Mouse (Mus musculus): ENCODE results near the gene Nt5c1a. TPM values are rescaled to one million over a fixed set of nuclear protein-coding genes. Genes with fewer than 3 reads are reported as not detected.

Nt5c1a gene
- total RNA-seq, 2 experiments from 2014 or later = 21.3 to 24.6 TPM

DNA sequence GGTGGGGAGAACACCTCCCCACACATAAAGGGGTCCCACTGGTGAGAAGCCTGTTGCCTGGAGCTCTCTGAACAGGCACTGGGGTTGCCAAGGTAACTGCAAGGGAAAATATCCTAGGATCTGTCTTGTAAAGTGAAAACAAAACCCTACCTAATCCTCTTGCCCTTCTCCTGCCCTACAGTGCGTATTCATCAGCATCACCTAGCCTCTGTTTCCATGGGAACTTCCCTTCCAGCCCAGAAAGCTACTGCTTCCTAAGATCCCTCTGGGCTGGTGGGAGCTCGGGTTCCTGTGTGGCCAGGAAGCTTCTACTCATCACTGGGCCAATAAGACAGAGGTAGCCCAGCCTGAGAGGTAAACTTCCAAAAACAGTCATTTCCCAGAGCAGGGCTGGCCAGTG is 11.0 kb downstream of the Nt5c1a start:
- no peak for DNase-seq

DNA sequence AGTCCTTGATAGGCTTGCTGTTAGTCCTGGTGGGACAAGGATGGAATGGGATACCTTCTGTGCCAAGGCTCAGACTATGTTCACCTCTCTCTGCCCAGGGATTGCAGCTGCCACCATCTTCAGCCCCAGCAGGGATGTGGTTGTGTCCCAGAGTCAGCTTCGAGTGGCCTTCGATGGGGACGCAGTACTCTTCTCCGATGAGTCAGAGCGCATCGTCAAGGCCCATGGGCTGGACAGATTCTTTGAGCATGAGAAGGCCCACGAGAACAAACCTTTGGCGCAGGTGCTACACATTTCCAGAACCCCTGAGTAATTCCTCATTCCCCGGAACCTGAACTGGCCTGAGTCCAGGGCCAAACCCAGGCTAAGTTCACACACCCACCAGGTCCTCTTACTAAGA is 12.7 kb downstream of the Nt5c1a start:
- DNase-seq = no peak

DNA sequence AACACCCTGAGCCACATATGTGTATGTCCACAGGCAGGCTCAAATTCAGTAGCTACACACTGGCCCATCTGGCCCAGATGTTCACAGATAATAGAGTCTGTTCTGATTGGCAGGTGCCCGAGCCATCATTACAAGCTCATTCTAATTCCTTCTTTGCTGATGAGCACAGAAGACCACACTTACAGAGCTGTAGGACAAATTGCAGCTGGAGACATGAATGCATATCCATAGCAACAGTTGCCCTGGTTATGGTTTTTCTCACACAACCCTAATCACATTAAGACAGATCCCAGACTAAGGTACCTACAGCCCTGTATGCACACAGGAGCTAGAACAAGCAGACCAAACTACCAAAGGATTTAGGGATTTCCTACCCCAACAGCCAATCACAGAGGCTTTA is 14.1 kb downstream of the Nt5c1a start:
- DNase-seq = no peak

DNA sequence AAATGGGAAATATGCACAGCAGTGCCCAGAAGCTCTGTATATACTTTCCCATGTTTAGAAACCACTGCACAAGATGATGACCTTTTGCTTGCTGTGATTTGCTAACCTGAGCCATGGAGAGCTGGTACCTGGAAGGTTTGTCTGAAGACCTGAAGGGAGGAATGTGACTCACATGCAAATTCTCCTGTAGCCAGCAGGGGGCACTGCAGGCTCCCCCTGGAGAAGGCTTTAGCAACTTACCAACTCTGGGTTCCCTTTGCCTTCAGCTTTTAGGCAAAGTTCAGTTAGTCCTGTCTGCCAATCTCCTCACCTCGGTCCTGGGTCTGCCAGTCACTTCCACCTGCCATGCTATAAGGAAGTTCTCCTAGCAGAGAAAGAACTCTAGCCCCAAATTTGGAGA is 15.5 kb downstream of the Nt5c1a start:
- DNase-seq = peak; percentile 58

DNA sequence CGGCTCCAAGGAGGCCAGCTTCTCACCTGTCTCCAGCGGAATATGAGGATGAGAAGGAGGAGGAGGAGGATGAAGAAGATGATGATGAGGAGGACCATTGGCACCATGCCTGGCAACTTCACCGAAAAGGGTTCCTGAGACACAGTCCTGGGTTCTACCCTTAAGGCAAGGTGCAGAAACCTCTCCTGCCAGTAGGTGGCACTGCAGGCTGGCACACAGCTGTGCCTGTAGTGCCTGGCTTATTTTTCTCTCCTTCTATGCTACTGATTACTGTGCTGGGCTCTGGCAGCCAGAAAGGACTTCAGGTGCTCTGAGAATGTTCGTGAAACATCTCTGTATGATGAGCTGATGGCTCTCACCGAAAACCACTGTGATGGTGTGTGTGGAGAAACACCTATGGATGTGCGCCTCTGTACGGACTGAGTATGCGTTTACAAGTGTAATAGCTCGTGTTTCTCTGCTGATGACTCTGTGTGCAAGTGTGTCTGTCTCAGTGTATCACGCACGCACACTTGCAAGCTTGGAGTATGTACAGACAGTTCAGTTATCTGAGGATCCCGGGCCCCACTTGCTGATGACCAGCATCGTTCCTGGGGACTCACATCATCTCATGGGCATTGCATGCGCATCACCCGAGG is 18.5 kb downstream of the Nt5c1a start:
- DNase-seq = peak; percentile 87

DNA sequence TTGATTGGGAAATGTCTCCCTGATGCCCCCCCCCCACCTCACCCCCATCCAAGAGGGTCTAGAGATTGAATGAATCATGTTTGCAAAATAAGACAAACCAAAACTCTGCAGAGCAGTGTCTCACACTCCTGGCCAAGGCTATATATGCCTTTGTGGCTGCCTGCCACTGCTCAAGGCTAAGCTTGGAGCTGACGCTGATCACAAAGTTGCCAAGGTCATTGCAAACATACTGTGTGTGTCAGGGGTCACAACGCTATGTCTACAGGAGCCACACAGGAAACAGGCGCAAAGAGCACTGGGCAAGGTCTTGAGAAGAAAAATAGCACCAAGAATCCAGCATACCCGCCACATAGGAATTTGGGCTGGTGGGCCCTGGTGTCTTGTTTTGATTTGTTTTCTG is 19.3 kb downstream of the Nt5c1a start:
- peak; percentile 24 for DNase-seq

DNA sequence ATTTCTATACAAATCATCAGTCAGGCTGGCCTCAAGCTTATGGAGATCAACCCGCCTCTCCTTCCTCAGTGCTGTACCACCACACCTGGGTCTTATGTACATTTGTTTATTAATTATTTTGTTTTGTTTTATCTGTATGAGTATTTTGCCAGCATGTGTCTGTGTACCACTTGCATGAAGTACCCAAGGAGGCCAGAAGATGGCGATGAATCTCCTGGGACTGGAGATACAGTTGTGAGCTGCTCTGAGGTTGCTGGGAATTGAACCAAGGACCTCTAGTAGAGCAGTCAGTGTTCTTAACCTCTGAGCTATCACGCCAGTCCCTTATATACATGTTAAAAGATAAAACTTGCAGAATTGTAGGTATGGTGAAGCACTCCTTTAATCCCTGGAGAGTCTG is 22.0 kb downstream of the Nt5c1a start:
- peak; percentile 49 for DNase-seq

DNA sequence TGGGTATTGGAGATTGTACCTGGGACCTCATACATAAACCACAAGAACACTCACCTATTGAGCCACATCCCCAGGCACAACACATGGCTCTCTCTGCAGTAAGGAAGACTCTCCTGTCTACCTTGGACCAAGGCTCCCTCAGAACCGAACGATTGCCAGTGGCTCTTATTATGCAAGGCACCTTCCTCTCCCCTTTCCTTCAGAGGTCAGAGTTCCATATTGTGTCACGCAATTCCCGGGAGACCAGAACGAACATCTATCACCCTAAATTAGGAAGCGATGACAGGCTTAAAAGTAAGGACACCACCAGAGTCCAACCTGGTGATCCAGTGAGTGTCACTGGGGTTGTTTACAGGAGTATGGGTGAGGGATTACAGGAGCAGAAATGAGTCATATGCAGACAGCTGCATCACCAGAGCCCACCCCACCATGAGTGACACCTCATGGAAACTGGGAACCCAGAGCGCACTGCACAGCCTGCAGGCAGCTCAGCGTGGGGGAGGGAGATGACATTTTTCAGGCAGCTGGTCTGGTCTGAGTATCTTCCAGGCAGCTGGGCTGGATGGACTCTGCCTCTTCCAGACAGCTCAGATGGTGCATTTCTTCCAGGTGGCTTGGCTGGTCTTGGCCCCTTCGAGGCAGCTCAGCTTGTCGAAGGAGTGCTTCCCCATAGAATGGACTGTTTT is 24.6 kb downstream of the Nt5c1a start:
- peak; percentile 62 for DNase-seq

DNA sequence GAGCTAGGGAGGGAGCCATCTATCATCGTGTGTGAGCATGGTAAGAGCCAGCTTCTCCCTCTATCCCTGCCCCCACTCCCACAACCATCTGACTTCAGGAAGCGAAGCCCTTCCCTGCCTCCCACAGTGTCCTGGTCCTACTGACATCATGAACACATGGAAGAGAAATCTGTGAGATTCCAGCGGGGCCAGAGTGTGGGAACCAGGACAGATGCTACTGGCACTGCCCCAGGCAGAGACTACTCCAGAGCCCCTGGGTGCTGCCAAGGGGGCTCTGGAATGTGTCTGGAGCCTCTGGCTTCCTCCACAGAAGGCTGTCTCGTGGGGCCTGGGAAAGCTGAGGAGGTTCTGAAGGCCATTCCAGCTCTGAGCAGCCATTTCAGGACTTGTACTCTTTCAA is 26.4 kb downstream of the Nt5c1a start:
- peak; percentile 81 for DNase-seq

DNA sequence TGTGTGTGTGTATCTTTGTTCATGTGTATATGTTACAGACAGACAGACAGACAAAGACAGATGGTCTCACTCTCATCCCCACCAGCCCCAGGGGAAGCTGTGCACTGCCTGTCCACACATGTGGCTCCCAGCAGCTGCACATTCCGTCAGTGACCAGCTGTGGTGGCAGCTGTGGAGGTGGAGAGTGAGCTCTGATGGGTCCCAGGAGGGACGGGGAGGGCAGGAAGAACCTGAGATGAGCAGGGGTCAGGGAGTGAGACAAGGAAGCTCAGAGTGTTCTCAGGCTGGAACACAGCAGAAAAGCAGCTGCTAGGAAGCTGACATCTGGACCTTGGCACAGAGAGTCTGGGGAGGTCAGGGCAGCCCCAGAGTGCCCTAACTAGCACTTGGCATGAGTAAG is 27.0 kb downstream of the Nt5c1a start:
- DNase-seq = peak; percentile 77

DNA sequence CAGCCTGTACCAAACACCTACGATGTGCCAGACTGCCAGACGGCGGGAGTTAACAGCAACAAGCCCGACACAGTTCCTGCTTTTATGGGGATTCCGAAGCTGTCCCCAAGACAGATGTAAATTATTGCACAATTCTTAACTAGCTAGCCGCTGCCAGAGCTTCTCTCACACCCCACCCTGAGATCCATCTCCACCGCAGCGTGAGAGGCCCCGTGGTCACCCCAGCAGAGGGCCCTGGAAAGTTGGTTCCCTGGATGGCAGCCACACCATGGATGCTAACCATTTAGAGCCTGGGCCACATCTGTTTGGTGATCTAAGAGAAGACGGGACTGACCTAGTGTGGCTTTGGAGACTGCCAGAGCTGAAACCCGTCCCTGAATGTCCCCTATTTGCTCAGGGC is 27.9 kb downstream of the Nt5c1a start:
- peak; percentile 38 for DNase-seq

DNA sequence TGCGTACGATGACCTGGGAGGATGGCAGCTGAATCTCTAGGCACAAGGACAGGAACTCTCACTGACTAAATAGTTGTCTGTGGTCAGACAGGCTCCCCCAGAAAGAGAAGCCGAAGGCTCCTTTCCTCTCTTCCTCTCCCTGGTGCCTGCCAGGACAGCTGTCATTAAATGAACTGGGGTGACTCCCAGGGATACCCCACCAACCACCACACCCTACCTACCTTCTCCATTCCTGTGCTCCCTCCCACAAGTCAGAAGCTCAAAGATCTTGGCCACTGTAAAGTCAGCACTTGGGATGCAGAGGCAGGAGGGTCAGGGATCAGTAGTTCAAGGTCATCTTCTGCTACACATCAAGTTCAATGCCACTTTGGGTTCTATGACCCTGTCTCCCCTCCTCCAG is 31.5 kb downstream of the Nt5c1a start:
- DNase-seq = no peak

DNA sequence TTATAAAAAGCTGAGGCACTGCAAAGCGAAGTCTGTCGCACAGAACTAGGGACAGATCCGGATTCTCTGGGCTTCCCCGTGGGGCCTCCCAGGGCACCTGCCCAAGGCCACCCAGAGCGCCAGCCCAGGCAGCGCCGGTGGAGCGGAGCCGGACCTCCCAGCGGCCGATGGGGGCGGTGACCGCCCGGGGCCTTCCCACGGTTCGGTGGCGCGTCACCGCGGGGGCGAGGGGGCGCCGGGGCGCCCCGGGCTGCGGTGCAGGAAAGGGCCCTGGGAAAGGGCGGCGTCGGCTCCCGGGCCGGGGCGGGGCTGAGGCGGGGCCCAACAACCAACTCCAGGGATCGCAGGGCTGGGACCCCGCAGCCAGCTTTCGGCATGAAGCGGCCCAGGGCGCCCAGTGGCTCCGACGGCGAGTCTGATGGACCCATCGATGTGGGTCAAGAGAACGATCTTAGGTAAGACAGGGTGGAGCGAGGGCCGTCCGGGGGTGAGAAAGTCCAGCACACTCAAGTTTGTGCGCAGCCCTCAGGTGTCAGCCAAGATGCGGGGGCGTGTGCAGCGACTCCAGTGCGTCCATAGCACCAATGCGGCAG is 32.3 kb downstream of the Nt5c1a start, which contains the start of gene Heyl:
Gene Heyl, plus strand, starts transcription at position 65 of the 593 bp plus-strand sequence.
- peak; percentile 82 for DNase-seq

DNA sequence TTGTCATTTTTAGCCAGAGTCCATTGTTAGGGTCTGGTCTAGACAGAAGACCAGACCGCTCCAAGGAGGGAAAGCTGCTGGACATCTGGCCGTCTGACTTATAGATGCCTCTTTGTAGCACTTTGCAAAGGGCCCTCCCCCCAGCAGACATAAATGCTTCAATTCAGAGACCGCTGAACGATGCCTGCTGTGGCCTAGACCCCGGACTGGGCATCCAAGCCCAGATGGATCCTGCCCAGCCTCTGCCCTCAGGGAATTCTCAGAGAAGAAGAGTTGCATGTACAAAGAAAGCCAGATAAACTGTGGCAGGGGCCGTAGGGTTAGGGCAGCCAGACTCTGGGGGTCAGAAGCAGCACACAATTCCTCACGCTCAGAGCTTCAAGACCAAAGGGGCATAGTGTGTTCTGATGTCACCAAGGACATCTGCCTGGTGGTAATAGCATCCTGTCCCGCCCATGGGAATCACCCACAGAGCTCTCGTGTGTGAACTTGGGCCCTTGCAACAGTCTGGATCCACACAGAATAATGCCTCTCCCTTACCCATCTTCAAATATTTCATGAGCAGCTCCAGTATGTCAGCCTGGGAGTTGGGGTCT is 34.6 kb downstream of the Nt5c1a start:
- DNase-seq = peak; percentile 11

DNA sequence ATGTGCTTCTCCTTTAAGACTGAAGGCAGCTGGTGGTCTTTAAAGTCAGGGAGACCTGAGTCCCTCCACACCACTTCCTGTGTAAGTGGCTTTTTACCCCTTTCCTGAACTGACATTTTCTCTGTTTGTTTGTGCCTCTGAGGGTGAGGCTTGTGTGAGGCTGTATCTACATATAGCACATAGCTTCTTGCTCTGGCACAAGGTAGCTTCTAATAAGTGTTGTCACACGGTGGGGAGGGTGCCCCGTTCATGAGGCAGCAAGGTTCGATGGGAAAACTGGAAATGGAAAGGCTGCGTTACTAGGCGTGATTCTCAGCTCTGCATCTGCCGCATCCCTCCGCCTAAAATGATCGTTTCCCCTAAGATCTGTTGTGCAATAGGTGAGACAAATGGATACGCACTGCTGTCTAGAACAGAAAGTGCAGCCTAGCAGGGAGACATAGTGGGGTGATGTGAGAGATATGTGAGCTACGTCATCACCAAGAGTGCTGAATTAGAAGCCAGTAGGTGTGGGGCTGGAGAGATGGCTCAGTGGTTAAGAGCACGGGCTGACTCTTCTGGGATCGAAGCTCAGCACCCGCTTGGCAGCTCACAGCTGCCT is 35.2 kb downstream of the Nt5c1a start:
- DNase-seq = no peak

DNA sequence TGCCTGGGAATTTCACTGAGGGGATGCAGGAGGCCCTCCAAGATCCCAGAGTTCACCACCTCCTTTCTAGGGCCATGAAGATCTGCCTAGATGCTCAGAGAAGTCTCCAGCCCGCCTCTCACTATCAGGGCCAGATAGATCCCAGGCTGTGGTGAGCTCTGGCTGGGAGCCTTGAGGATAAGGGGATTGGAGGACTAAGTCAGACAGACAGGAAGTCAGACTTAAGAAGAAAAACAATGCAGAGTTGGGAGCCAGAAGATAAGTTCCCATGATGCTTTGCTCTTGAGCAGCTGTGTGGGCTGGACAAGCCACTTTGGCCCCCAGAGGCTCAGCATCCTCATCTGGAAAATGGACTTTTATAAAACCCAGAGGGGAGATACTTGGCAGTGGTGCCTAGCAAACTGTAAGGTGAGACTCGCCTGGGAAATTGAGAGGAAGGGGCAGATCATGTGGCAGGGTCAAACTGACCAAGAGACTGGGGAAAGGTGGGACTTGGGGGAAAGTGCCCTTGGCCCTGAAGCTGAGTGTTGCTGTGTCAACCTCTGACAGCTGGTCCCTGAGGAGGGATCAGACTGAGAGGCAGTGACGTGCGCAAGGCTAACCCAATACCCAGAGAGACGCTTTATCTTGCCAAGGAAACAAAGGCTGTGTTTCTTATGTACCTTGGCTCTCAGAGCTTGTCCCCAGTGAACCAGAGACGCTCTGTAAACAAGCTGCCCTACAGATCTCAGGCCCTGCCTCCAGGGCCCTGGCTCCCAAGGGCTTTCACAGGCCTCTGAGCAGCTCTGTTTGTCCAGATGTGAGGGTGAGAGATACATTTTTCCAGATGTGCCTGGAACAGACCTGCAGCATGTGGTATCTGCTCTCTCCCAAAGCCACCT is 36.3 kb downstream of the Nt5c1a start:
- peak; percentile 53 for DNase-seq

DNA sequence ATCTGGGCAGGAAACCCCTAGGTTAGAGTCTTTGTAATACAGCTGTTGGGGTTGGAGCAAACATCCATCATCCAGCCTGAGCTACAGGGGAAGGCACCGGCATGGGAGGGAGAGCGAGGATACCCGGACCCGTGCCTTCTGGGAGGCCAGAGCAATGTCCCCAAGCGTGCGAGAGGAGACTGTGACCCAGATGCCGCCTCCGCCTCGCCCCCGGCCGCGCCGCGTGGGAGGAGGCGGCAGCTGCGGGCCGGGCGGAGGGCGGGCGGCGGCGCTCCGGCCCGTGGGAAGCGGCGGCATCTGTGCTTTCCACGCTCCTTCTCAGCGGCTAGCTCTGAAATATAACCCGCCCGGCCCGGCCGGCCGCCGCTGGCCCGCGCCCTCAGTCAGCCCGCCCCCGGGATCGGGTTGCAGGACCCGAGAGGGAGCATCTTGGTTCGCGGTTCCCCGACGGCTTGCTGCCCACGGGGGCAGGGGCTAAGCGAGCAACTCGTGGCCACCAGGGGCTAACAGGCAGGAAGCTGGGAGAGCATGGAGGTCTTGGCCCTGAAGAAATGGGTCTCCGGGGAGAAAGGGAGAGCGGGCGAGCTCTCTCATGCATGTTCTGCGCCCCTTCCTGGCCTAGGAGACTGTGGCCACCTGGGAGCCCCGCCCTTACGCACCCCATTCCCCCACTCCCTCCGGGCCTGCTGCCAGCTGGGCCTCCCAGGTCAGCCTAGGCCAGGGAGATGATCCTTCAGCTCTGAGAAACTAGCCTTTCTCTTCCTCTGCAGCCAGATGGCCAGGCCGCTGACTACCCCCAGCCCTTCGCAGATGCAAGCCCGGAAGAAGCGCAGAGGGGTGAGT is 38.3 kb downstream of the Nt5c1a start:
- DNase-seq = peak; percentile 78

DNA sequence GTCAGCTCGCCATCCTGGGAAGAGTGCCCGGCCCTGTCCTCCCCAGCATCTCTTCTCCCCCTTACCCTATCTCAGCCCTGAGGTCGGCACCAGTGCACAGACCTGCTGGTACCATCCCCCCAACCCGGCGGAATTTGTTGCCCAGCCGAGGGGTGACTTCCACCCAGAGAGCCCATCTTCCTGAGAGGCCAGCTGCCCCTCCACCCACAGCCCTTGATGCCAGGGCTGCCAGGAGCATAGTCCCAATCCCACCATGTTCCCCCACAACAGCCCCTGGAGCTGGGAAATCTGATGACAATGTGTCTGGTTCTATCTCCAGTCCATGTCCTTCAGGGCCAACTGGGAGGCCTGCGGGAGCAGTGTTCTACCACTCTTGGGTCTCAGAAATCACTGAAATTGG is 44.9 kb downstream of the Nt5c1a start:
- DNase-seq = no peak

DNA sequence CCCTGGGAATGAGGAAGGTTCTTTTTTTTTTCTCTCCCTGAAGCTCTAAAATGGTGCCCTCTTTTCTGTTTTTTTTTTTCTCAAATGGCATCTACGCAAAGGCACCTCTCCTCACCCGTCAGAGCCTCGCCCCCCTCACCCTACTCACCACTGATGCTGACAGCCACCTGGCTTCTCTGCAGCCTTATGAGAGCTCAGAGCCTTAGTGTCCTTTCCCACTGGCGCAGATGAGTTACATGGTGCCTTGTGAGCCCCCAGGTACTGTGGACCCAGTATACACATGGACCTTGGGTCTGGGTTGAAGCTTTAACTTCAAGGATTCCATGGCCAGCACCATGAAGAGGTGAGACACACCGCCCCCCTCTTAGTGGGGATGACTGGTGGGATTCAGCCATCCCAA is 45.3 kb downstream of the Nt5c1a start:
- DNase-seq = no peak

DNA sequence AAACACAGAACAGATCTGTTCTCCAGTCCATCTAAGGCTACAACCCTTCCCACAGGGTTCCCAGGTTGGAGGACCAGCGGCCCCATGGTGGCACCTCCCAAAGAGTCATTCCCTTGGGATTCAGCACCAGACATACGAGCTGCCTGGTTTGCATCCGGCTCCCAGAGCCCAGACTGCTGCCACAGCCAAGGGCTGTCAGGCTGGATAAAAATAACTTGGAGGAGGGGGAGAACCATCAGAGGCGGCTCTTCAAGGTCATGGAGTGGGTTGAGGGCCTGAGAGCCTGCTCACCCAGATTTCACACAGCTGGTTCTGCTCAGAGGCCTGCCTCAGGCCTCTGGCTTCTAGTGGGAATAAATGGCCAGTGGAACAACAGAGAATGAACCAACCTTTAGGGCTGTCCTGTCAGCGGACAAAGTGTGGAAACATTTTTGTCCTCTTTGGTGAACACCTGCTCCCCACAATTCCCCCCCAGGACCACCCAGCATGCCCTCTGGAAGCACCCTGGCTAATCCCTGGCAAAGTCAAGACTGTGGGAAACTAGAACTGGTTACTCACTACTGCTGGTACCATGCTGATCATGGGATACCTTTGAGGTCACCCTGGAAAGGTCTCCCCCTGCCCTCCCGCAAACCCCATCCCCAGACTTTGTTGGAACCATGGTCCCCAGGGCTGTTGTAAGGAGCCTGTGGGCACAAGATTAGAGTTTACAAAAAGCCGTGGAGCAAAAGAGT is 46.0 kb downstream of the Nt5c1a start:
- peak; percentile 71 for DNase-seq

Measured in heart, postnatal 4 days (tissue).